Mouse (Mus musculus): Measurements from ENCODE around the gene Fbxo7. TPM values are rescaled to one million over a fixed set of nuclear protein-coding genes. Genes with fewer than 3 reads are reported as not detected.

Fbxo7 gene
- total and polyA plus RNA-seq, 3 experiments = 16.9 to 65.0 (median 44.6) TPM

- no peak for ATAC-seq (ENCODE audit: extremely low read depth, insufficient number of reproducible peaks, low FRiP score, poor library complexity, severe bottlenecking)
- Histone ChIP-seq H3K9me3 (replicated peaks) (no peaks in the 10 kb centered on the region), H3K36me3 (replicated peaks) (no peaks in the 10 kb centered on the region), H3K4me1 (ENCODE audit: insufficient read depth, low read depth, low read length) (peaks cover 33% of the 10 kb centered on the region), H3K4me3 (ENCODE audit: low read depth, low read length) (no peak overlapping the region), H3K27me3 (ENCODE audit: insufficient read depth, low read length) (peaks cover 7% of the 10 kb centered on the region; the same call in 1 of the 2 replicates)
- no peak for TF ChIP-seq POLR2AphosphoS5 (IDR thresholded peaks at IDR 0.05; ENCODE audit: insufficient replicate concordance, low read depth, low read length)
- TF ChIP-seq GATA1 (IDR thresholded peaks at IDR 0.05; ENCODE audit: borderline replicate concordance, low read length) = no peak
- TF ChIP-seq GATA2 (IDR thresholded peaks at IDR 0.05; ENCODE audit: borderline replicate concordance, low read depth, low read length) = no peak
- TF ChIP-seq TAL1 (conservative IDR thresholded peaks at IDR 0.05; ENCODE audit: low read depth, low read length) = no peak
- TF ChIP-seq CTCF (IDR thresholded peaks at IDR 0.05; ENCODE audit: low read depth, low read length) = no peak
- DNase-seq (ENCODE audit: low spot score) = no peak
Observed at GRCm38 (mm10) chr10:86065661-86066060, 43.9 kb downstream of the Fbxo7 start.

GRCm38 (mm10) chr10:86066651-86067050, 44.9 kb downstream of the Fbxo7 start:
- TF ChIP-seq GATA2 (IDR thresholded peaks at IDR 0.05; ENCODE audit: borderline replicate concordance, low read depth, low read length) = no peak
- TF ChIP-seq CTCF (IDR thresholded peaks at IDR 0.05; ENCODE audit: low read depth, low read length) = no peak
- no peak for TF ChIP-seq GATA1 (IDR thresholded peaks at IDR 0.05; ENCODE audit: borderline replicate concordance, low read length)
- no peak for TF ChIP-seq TAL1 (conservative IDR thresholded peaks at IDR 0.05; ENCODE audit: low read depth, low read length)
- no peak for TF ChIP-seq POLR2AphosphoS5 (IDR thresholded peaks at IDR 0.05; ENCODE audit: insufficient replicate concordance, low read depth, low read length)
- Histone ChIP-seq H3K4me3 (ENCODE audit: low read depth, low read length) (no peak overlapping the region), H3K36me3 (replicated peaks) (no peaks in the 10 kb centered on the region), H3K9me3 (replicated peaks) (no peaks in the 10 kb centered on the region), H3K27me3 (ENCODE audit: insufficient read depth, low read length) (peaks cover 7% of the 10 kb centered on the region; the same call in 1 of the 2 replicates), H3K4me1 (ENCODE audit: insufficient read depth, low read depth, low read length) (peaks cover 33% of the 10 kb centered on the region)
- DNase-seq (ENCODE audit: low spot score) (no peak), ATAC-seq (ENCODE audit: extremely low read depth, insufficient number of reproducible peaks, low FRiP score, poor library complexity, severe bottlenecking) (no peak)

DNA sequence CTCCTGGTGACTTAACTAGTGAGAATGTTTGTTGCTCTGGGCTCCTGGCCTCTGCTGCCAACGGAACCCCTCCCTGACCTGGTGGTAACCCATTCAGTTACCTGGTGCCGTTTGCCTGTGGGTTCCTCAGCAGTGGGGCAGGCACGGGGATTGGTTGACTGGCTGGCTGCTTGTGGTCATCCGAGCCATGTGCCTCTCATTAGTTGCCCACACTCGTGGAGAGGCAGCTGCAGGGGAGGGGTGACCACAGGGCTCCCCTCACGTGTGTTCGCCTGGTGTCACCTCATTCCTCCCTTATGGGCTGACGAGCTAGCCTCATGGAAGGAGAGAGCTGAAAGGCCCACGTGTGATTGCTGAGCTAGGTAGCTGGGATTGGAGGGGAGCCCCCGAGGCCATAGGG, 46.1 kb downstream of the Fbxo7 start:
- Histone ChIP-seq H3K4me1 (ENCODE audit: insufficient read depth, low read depth, low read length) (peaks cover 26% of the 10 kb centered on the region), H3K4me3 (ENCODE audit: low read depth, low read length) (no peak overlapping the region), H3K9me3 (replicated peaks) (no peaks in the 10 kb centered on the region), H3K36me3 (replicated peaks) (no peaks in the 10 kb centered on the region), H3K27me3 (ENCODE audit: insufficient read depth, low read length) (0 out of 2 replicates have a peak, but pooled peaks cover 5% of the 10 kb centered on the region)
- ATAC-seq (ENCODE audit: extremely low read depth, insufficient number of reproducible peaks, low FRiP score, poor library complexity, severe bottlenecking) (no peak), DNase-seq (ENCODE audit: low spot score) (no peak)
- TF ChIP-seq CTCF (IDR thresholded peaks at IDR 0.05; ENCODE audit: low read depth, low read length) (no peak), GATA1 (IDR thresholded peaks at IDR 0.05; ENCODE audit: borderline replicate concordance, low read length) (no peak), POLR2AphosphoS5 (IDR thresholded peaks at IDR 0.05; ENCODE audit: insufficient replicate concordance, low read depth, low read length) (no peak), TAL1 (conservative IDR thresholded peaks at IDR 0.05; ENCODE audit: low read depth, low read length) (no peak), GATA2 (IDR thresholded peaks at IDR 0.05; ENCODE audit: borderline replicate concordance, low read depth, low read length) (no peak)

- DNase-seq (ENCODE audit: low spot score) = no peak
- peaks cover 5% of the 10 kb centered on the region; the same call in 1 of the 2 replicates for H3K27me3 ChIP-seq (ENCODE audit: insufficient read depth, low read length)
- H3K4me1 ChIP-seq (ENCODE audit: insufficient read depth, low read depth, low read length) = peaks cover 25% of the 10 kb centered on the region
- TF ChIP-seq POLR2AphosphoS5 (IDR thresholded peaks at IDR 0.05; ENCODE audit: insufficient replicate concordance, low read depth, low read length) = no peak
- TF ChIP-seq GATA1 (IDR thresholded peaks at IDR 0.05; ENCODE audit: borderline replicate concordance, low read length) = no peak
- TF ChIP-seq GATA2 (IDR thresholded peaks at IDR 0.05; ENCODE audit: borderline replicate concordance, low read depth, low read length) = no peak
- no peak for TF ChIP-seq CTCF (IDR thresholded peaks at IDR 0.05; ENCODE audit: low read depth, low read length)
- no peak for TF ChIP-seq TAL1 (conservative IDR thresholded peaks at IDR 0.05; ENCODE audit: low read depth, low read length)
- no peaks in the 10 kb centered on the region for H3K36me3 ChIP-seq (replicated peaks)
- peaks cover 7% of the 10 kb centered on the region for H3K9me3 ChIP-seq (replicated peaks)
- no peak for ATAC-seq (ENCODE audit: extremely low read depth, insufficient number of reproducible peaks, low FRiP score, poor library complexity, severe bottlenecking)
- no peak overlapping the region for H3K4me3 ChIP-seq (ENCODE audit: low read depth, low read length)
Observed at GRCm38 (mm10) chr10:86069341-86069740, 47.6 kb downstream of the Fbxo7 start.

DNA sequence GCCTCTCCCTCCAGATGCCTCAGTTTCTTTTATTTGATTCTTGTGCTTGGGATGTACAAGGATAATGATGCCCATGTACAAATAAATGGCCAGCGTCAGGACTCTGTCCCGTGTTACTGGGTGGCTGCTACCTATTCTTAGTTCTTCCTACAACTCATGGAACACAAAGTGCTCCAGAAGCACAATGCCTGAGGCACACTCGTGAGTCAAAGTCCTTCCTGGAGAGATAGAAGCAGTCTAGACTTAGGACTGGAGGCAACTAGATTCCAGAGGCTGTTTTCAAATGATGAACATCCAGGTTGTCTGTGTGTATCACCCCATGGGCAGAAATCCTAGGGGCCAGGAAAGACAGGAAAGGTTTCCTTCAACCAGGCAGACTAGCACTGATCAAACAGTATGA, 49.0 kb downstream of the Fbxo7 start:
- no peaks in the 10 kb centered on the region for H3K36me3 ChIP-seq (replicated peaks)
- peaks cover 15% of the 10 kb centered on the region for H3K4me1 ChIP-seq (ENCODE audit: insufficient read depth, low read depth, low read length)
- peaks cover 6% of the 10 kb centered on the region; the same call in 1 of the 2 replicates for H3K27me3 ChIP-seq (ENCODE audit: insufficient read depth, low read length)
- TF ChIP-seq TAL1 (conservative IDR thresholded peaks at IDR 0.05; ENCODE audit: low read depth, low read length) (no peak), POLR2AphosphoS5 (IDR thresholded peaks at IDR 0.05; ENCODE audit: insufficient replicate concordance, low read depth, low read length) (no peak), GATA1 (IDR thresholded peaks at IDR 0.05; ENCODE audit: borderline replicate concordance, low read length) (no peak), CTCF (IDR thresholded peaks at IDR 0.05; ENCODE audit: low read depth, low read length) (no peak), GATA2 (IDR thresholded peaks at IDR 0.05; ENCODE audit: borderline replicate concordance, low read depth, low read length) (no peak)
- no peak for DNase-seq (ENCODE audit: low spot score)
- no peak overlapping the region for H3K4me3 ChIP-seq (ENCODE audit: low read depth, low read length)
- no peak for ATAC-seq (ENCODE audit: extremely low read depth, insufficient number of reproducible peaks, low FRiP score, poor library complexity, severe bottlenecking)
- H3K9me3 ChIP-seq (replicated peaks) = peaks cover 8% of the 10 kb centered on the region

- no peaks in the 10 kb centered on the region for H3K36me3 ChIP-seq (replicated peaks)
- H3K27me3 ChIP-seq (ENCODE audit: insufficient read depth, low read length) = peaks cover 6% of the 10 kb centered on the region
- peaks cover 12% of the 10 kb centered on the region for H3K4me1 ChIP-seq (ENCODE audit: insufficient read depth, low read depth, low read length)
- no peak overlapping the region for H3K4me3 ChIP-seq (ENCODE audit: low read depth, low read length)
- no peak for DNase-seq (ENCODE audit: low spot score)
- no peak for ATAC-seq (ENCODE audit: extremely low read depth, insufficient number of reproducible peaks, low FRiP score, poor library complexity, severe bottlenecking)
- TF ChIP-seq GATA1 (IDR thresholded peaks at IDR 0.05; ENCODE audit: borderline replicate concordance, low read length) (no peak), POLR2AphosphoS5 (IDR thresholded peaks at IDR 0.05; ENCODE audit: insufficient replicate concordance, low read depth, low read length) (no peak)
- peaks cover 8% of the 10 kb centered on the region for H3K9me3 ChIP-seq (replicated peaks)
Observed at GRCm38 (mm10) chr10:86074134-86074533, 52.4 kb downstream of the Fbxo7 start.

Measured in G1E (cell line).